Mouse (Mus musculus): Measurements from ENCODE around the gene Klf13. TPM values are rescaled to one million over a fixed set of nuclear protein-coding genes. Genes with fewer than 3 reads are reported as not detected.

The Klf13 gene
- total RNA-seq, 2 experiments from 2014 or later = 56.6 to 59.6 TPM

DNA sequence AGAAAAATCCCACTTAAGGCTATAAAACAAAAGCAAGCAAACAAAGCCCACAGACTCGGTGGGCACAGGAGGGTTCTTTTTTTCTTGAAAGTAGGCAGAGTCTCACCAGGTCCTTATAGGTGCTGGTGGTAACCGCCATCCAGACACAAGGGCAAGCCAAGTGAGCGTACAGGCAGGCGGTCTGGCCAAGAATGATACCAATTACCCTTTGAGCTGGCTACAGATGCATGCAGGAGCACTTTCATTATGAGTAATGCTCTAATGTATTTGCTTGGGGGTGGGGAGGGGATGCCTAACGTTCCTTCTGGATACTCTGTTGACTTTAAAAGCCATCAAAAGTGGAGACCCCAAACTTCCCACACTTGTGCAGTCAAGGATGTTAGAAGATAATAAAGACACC lies 7.9 kb downstream of the Klf13 start:
- DNase-seq = no peak
- no peak for TF ChIP-seq CTCF (IDR thresholded peaks at IDR 0.05)
- intact Hi-C loops (cut with DNase I) = loop anchor here (10.0 kb wide), 1 partner anchor 224 kb away; the partner anchor contains the start of gene Trpm1
- Histone ChIP-seq H3K4me3 (no peak overlapping the region), H3K27ac (peak overlapping the region; percentile 81)

DNA sequence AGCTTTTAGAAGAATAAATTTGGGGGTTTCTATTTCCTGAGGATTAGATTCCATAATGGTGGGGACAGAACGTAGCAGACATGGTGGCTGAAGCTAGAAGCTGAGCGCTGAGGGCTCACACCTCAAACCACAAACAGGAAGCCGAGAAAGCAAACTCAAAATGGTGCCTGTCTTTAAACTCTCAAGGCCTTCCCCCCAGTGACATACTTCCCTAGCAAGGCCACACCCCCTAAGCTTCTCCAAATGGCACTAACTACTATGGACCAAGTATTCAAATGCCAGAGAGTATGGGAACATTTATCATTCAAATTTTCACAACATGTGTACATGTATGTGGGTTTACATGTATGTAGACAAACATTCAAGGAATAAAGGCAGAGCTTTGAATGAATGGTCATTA lies 8.6 kb downstream of the Klf13 start:
- no peak for DNase-seq
- H3K4me3 ChIP-seq = no peak overlapping the region
- TF ChIP-seq CTCF (IDR thresholded peaks at IDR 0.05) = no peak
- intact Hi-C loops (cut with DNase I) = loop anchor here (10.0 kb wide), 1 partner anchor 225 kb away; the partner anchor contains the start of gene Trpm1
- H3K27ac ChIP-seq = peak overlapping the region; percentile 81

DNA sequence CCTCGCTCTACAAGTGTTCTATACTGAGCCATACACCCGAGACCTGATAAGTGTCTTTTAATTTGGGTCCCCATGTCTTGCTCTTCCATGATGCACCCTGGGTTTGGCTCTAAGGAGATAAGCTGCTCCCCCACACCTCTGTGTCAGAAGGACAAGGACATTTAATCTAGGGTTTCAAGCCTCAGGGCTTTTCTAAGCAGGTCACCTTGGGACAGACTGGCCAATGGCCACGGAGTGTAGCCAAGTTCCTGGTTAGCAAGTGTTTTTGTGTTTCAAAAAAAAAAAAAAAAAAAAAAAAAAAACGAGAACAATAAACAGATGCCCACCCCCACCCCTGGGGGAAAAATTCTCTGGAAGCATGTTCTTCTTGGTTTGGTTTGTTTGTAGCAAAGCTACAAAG lies 9.6 kb downstream of the Klf13 start:
- peak overlapping the region; percentile 26 for H3K4me3 ChIP-seq
- H3K27ac ChIP-seq = peak overlapping the region; percentile 81
- DNase-seq = peak; percentile 77
- TF ChIP-seq CTCF (IDR thresholded peaks at IDR 0.05) = no peak
- intact Hi-C loops (cut with DNase I) = no loop called here

DNA sequence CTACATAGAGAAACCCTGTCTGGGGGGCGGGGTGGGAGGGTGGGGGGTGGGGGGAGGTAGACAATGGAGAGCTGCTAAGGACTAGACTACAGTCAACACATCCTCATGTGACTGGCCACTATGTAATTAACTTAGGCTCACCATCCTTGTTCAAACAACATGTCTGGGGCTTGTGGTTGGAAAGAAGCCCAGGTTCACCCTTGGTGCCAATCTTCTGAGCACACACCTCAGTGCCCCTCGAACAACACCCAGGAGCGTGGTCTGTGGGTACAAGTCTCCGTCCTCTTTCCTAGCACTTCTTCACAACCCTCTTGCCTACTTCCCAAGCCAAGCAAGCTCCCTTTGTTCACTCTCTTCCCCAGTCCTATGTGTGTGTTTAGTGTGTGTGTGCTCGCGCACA lies 11.6 kb downstream of the Klf13 start:
- no peak for DNase-seq
- intact Hi-C loops (cut with DNase I) = no loop called here
- no peak for TF ChIP-seq CTCF (IDR thresholded peaks at IDR 0.05)
- peak overlapping the region; percentile 98 for H3K27ac ChIP-seq
- H3K4me3 ChIP-seq = no peak overlapping the region

DNA sequence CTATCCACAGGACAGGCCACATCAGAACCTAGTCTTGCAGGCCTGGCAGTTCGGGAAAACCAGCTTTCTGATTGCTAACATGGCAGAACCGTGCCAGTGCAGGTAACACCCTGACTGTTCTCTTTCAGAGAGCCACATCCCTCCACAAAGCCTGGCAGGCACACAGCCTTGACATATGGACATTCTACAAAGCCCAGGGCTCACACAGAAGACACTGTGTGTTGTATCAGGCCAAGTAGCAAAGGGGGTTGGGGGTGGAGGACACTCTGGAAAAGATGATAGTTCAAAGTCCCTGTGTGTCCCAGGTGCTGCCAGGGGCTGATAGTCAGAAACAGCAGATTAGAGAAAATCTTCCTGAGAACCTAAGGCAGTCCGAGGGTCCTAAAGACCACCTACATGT lies 12.2 kb downstream of the Klf13 start:
- H3K4me3 ChIP-seq = no peak overlapping the region
- intact Hi-C loops (cut with DNase I) = no loop called here
- no peak for TF ChIP-seq CTCF (IDR thresholded peaks at IDR 0.05)
- no peak for DNase-seq
- peak overlapping the region; percentile 98 for H3K27ac ChIP-seq

DNA sequence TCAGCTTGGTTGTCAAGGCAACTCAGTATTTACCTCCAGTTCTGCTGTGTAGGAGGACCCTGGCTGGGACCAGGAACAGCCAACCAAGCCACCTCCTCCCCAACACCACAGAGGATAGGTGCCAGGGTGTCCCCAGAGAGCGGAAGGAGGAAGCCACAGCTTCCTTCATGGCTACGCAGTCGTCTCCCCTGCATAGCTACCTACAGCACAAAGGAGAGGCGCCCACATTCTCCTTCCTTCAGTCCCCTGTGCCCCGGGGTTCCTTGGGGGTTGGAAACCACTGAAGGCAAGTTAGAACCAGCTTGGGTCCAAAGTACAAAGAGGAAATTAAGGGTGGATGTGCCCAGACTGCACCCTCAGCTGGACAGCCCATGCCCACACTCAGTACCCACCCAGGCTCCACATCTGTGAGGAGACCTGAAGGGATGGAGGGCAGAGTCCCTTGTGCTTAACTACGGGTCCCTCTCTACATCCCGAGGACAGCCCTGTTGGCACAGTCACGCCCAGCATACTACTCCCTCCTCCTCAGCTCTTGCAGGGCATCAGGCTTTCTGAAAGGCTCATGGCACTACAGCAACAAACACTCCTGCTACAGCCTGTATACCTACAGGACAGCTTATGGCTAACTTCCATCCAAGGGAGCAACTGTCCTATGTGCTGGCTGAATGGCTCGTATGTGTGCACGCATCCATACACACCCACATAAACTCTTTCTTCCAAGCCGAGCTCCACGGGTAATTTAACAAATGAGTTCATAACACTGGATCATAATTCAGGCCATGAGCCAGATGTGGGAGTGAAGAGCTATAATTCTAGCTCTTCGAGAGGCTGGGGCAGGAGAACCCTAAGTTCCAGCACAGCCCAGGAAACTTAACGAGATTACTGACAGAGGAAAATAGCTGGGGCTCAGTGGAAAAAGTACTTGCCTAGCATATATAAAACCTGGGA lies 13.0 kb downstream of the Klf13 start:
- Histone ChIP-seq H3K4me3 (peak overlapping the region; percentile 69), H3K27ac (peak overlapping the region; percentile 98)
- no peak for TF ChIP-seq CTCF (IDR thresholded peaks at IDR 0.05)
- intact Hi-C loops (cut with DNase I) = loop anchor here (2.0 kb wide), 1 partner anchor 29 kb away; no protein-coding TSS in a partner anchor
- peak; percentile 77 for DNase-seq

DNA sequence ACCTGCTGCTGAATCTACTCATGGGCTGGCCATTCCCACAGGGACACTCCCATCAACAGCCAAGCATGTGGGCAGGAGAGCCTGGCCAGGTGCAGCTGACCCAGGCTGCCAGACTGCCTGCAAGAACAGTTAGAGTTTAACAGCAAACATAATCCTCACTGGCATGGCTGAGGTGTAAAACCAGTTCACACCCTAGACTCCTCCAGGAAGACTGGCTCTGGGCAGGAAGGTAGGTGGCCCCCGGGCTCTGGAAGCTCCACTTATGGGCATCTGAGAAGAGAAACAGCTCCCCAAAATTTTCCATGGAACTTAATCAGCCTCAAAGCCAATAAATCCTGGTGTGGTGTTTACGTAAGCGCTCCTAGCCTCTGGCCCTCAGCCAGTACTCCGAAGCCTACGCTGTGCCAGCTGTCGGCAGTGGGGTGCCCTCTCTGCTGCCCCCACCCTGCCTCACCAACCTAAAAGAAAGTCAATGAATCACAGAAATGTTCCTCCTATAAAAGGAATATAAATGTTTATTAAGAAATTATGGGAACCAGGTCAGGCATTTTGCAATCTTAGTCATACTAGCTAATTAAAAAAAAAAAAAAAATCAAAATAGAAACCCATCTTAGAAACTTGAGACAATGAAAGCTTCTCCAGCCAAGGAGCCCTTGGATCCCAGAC lies 13.8 kb downstream of the Klf13 start:
- peak; percentile 32 for TF ChIP-seq CTCF (IDR thresholded peaks at IDR 0.05)
- intact Hi-C loops (cut with DNase I) = loop anchor here (1.0 to 2.0 kb wide), 2 partner anchors 13 to 28 kb away; no protein-coding TSS in a partner anchor
- H3K27ac ChIP-seq = peak overlapping the region; percentile 98
- H3K4me3 ChIP-seq = peak overlapping the region; percentile 69
- DNase-seq = peak; percentile 91

DNA sequence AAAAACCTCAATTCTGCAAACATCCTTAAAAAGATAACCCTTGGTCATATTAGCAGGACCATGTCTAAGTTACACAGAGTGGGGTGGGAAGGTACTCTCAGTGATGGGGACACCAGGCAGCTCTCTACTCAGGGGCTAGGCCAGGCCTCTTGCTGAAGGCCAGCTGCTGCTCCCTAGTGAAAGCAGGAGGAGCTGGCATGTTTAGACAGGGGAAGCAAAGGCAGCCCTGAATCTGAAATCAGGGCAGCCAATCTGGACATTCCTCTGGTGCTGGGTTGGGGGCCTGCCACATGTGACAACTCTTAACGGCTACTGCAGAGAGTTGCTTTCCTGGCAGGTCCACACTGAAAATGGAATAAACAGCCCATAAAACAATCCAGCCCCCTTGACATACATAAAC lies 14.6 kb downstream of the Klf13 start:
- TF ChIP-seq CTCF (IDR thresholded peaks at IDR 0.05) = peak; percentile 21; the same call in 1 of the 2 replicates
- peak; percentile 63 for DNase-seq
- peak overlapping the region; percentile 98 for H3K27ac ChIP-seq
- peak overlapping the region; percentile 69 for H3K4me3 ChIP-seq
- intact Hi-C loops (cut with DNase I) = loop anchor here (1.0 to 2.0 kb wide), 2 partner anchors 12 to 27 kb away; no protein-coding TSS in a partner anchor

DNA sequence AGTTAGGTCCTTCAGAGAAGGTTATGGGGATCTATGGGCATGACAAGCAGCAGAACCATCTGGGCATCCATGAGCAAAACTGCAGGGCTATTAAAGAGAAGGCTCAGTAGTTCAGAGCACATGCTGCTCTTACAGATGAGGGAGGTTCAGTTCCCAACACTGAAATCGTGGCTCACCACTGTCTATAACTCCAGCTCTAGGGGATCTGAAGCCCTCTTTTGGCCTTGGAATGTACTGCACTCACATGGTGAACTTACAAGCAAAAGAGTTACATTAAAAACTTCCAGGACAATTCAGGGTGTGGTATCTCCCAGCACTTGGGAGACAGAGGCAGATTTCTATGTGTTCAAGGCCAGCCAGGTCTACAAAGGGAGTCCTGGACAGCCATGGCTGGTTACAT lies 15.7 kb downstream of the Klf13 start:
- TF ChIP-seq CTCF (IDR thresholded peaks at IDR 0.05) = peak; percentile 31; the same call in 1 of the 2 replicates
- DNase-seq = no peak
- Histone ChIP-seq H3K4me3 (peak overlapping the region; percentile 69), H3K27ac (peak overlapping the region; percentile 98)
- intact Hi-C loops (cut with DNase I) = no loop called here

DNA sequence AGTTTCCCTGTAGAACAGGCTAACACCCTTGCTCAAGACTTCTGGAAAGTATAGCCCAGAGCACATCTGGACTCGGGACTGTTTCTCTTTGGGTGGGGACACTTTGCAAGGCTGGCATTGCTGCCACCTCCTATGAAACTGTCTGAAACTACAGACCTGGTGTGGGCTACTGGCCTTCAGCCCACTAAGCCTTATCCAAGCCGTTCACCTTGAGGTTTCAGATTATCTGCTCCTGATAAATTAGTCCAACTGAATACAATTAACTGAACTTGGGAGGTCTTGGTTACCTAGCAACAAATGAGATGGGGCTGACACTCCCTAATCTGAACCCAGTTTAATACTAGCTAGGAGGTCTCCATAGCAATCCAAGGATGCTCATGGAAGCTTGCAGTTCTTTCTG lies 16.1 kb downstream of the Klf13 start:
- H3K27ac ChIP-seq = peak overlapping the region; percentile 98
- no peak for TF ChIP-seq CTCF (IDR thresholded peaks at IDR 0.05)
- peak overlapping the region; percentile 69 for H3K4me3 ChIP-seq
- intact Hi-C loops (cut with DNase I) = no loop called here
- peak; percentile 10 for DNase-seq

DNA sequence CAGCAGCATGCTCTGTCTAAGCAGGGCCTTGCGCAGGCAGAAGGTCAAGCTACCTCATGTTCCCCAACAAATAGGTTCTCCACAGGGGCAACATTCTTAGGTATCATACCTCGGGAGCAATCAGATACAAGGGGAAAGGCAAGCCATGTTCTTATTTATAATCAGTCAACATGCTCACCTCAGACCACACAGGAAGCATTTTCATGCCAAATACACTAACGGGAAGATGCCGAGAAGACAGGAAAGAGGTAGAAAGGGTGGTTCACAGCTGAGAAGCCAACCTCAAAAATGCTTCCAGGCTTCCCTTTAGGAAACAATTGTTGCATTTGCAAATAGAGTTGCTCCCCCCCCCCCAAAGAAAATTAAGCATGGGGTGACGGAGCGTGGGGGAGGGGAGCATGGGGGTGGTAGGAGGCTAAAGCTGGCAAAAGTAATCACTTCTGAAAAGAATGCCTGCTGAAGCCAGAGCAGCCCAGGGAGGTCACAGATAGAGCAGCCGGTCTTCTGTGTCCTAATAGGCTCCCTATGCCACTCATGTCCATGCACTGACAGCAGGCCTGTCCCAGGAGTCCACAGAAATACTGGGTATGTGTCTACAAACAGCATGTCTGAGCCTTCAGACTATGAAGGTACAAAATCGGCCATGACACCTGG lies 16.7 kb downstream of the Klf13 start:
- peak; percentile 30 for DNase-seq
- intact Hi-C loops (cut with DNase I) = no loop called here
- no peak for TF ChIP-seq CTCF (IDR thresholded peaks at IDR 0.05)
- Histone ChIP-seq H3K4me3 (peak overlapping the region; percentile 69), H3K27ac (peak overlapping the region; percentile 98)

All from gastrocnemius, adult 2 months (tissue).